Mouse (Mus musculus): Measurements from ENCODE around the gene Impad1.

Impad1 gene

DNA sequence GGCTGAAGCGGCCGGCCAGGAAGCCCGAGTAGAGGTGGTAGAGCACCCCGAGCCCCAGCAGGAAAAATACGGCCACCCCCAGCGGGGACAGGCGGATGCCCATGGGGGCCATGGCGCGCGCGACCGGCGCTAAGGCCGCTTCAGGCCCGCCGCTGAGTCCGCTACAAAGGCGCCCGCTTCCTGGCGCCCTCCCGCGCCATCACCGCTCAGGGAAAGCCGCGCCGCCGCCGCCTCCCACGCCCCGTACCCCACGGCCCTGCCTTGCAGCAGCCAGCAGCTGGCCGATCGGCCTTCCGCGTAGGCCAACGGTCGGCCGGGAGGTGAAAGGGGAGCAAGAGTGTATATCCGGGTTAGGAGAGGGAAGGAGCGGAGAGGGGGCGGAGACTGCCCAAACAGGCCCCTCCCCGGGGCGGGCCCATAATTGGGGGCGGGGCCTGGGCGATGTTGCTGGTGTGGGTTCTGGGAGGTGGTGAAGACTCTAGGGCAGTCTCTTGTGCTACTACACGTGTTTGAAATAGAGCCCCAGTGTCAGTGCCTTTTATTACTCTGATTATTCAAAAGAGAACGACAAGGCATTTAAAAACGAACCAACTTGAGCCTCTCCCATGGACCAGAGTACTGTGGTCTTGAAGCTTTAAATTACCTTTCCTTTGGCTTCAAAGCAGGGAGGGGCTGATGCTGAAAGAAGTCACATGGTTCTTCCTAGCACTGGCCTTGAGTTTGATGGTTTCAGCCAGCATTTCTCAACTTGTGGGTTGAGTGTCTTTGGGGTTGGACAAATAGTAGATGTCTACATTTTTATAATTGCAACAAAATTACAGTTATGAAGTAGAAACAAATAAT is at the start of gene Impad1:
Gene Impad1, minus strand, starts transcription at position 364 of the 843 bp plus-strand sequence.
- peak; percentile 88 for DNase-seq (ENCODE audit: extremely low spot score, low spot score)

DNA sequence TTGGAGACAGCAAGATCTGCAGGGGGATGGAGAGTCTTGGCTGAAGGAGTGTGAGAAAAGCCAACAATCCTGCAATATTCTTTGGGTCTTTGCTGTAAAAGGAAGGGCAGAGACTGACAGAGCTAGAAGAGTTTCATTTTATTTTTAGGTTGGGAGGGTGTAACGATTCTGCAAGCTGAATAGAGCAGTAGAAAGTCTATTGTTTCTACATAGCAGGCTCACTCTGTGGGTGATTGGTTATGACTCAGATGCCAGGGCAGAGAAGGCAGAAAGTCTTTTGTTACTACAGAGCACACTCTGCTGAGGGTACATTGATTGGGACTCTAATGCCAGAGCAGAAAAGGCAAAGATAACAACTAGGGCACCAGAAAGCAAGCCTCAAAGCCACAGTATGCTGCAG is 47.0 kb upstream of the Impad1 start:
- no peak for DNase-seq (ENCODE audit: extremely low spot score, low spot score)

DNA sequence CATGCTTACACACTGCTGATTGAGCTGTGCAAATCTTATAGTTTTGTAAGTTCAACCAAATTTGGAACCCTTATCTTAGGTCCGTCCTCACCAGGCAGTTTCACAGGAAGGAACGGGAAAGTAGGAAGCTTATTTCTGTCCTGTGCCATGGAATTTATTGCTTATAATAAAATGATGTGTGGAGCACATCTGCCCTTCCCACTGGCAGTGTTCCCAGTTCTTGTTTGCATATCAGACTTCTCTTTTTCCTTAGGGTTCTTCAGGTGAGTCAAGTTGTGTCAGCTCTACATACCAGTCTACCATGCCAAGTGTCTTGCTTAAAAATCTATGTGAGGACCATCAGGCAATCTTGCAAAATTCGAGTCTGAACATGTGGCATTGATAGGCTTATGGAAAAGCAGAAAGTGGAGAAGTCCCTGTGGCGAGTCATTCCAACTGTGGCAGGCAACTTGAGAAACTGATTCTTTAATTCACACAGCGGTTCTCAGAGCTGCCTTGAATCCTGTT is 40.7 kb upstream of the Impad1 start:
- no peak for DNase-seq (ENCODE audit: extremely low spot score, low spot score)

DNA sequence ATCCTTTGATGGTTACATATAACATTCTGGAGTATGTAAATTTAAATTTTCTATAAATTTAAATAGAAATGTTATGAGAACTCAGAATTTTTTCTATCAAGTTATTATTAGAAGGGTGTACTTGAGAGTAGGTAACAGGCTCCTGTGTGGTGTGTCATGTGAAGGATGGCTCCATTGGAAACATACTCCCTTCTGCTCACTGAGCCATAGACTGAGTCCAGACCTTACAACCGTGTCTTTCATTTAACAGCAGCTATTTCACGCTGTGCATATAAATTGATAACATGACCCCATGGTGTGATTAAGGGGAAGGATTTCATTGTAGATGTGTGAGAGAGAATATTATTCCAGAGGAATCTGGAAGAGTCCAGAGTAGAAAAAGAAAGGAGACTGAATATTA is 35.0 kb upstream of the Impad1 start:
- DNase-seq (ENCODE audit: extremely low spot score, low spot score) = no peak

DNA sequence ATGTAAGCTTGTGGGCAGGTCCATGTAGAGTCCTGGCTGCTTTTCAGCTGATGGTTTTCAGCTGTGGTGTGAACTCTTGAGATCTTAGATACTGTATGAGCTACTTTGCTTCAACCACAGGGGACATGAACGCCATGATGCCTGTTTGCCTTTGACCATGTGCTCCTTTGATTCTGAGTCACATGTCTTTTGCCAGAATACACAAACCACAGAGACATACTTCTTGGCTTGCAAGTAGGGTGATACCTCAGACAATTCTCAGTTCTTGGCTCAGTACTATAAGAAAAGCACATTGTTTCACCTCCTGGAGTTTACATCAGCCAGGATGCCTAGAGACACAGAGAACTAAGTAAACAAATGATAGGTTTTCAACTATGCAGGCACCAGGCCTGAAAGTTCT is 29.0 kb upstream of the Impad1 start:
- no peak for DNase-seq (ENCODE audit: extremely low spot score, low spot score)

DNA sequence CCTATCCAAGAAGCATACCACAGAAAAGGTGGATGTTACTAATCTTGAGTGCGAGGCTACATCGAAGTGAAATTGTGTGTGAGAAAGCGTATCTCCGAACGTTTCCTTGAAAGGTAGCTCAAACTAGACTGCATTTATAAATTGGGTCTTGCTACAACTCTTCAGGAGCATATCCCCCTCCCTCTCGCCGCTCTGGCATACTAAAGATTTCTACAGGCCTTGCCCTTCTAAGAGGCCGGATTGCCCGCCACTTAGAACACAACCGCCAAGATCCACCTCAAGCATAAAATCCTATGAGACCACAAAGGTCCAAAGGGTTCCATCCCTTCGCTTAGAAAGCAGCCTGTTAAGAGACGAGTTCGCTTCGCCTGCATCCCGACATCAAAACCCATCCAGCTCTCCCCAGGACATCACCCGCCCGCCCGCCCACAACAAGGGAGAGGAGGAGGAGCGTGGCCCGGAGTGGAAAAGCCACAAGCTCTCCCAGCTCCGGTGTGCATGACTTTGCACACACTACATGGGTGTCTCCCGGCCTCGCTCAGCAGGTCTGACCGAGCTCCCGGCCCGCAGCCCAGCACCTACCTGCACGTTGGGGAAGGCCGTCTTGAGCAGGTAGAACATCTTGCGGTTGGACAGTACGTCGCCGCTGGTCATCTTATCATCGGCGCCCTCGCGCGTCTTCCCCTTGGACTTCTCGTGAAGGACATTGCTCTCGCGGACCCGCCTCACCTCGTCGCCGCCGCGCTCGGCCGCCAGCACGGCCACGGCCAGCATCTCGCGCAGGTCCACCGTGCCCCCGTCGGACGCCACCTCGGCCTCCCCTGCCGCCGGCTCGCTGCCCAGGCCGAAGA is 789 bp downstream of the Impad1 start:
- peak; percentile 71 for DNase-seq (ENCODE audit: extremely low spot score, low spot score)

DNA sequence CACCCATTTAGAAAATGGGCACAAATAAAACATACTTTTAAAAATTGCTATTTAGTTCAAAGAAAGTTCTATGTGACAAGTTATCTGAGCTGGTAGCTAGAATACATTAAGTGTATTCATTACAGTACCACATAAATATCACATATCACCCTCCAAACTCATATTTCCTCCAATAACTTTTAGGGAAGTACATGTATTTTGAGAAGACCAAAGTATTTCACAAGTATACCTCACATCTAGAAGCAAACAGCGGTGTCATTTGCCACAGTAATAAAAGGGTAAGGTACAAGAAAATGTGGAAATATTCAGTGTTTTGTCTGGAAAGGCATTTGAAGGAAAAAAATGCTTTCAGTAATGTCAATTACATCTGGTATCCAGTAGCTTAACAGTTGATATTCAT is 2.0 kb downstream of the Impad1 start:
- DNase-seq (ENCODE audit: extremely low spot score, low spot score) = no peak

DNA sequence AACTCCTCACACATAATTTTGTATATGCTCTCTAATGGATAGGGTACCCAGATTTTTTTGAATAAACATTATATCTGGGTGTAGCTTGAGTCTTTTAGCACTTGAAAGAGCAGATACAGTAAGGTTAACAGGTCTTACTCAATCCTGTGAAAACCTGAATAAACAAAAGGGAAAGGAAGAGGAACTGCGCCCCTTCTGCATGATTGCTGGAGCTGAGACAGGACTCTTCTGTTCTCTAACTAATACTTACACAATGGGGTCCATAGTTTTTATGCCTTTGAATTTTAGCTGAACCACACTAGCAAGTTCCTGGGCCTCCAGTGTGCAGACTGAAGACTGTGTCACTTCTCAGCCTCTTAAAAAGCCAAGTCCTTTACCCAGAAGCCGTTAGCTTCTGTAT is 8.0 kb downstream of the Impad1 start:
- DNase-seq (ENCODE audit: extremely low spot score, low spot score) = no peak

DNA sequence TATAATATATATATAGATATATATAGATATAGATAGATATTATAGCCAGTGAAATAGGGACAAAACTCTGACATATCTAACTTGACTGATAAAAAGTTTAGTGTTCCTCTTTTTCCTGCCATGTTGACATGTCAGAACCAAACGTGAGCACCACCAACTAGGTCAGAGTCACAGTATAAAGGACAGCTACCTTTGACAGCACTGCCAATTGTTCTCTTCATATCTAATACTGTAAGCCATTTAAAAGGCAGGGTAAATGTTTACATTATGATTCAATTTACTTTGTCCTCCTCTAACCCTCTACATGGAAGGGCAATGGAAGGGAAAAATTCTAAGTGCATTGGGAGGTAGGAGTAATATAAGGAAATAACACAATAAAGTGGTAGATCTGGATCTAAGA is 8.8 kb downstream of the Impad1 start:
- no peak for DNase-seq (ENCODE audit: extremely low spot score, low spot score)

DNA sequence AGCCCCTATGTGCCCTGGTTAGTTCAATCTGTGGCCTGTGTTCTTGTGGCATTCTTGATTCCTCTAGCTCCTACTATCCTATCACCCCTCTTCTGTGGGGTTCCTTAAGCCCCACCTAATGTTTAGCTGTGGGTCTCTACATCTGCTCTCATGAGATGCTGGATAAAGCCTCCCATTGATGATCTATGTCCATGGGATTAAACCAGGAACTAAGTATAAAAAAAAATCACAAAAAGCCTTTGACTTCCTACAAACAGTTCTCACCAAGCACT is 9.5 kb downstream of the Impad1 start:
- no peak for DNase-seq (ENCODE audit: extremely low spot score, low spot score)

DNA sequence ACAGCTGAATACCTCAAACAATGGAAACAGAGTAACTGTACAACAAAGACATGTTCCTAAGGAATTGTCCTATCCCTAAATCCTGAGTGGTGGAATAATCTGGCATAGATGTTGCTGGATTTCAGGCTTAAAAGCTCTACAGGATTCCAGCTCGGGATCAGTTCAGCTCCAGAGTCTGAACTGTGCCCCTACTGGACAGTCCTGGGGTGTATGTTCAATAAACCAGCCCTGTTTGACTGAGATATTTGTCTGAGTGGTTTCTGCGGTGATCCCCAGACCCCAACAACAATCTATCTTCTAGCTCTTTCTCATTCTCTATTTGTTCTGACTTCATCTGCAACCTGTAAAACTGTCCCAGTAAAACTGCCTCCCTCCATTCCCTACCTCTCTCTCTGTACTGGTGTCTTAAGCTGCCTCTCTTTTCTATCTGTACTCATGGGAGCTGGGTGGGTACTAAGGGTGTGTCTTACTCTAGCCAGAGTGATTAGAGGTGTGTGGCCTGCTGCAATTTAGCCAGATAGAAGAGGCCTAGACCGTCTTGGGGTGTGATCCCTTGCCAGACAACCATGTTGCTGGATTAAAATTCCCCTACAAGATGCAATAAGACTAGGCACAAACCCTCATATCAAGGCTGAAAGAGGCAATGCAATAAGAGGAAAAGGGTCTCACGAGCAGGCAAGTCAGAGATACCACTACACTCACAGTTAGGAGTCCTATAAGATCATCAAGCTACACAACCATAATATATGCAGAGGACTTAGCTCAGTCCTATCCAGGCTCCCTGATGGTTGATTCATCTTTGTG is 10.1 kb downstream of the Impad1 start:
- DNase-seq (ENCODE audit: extremely low spot score, low spot score) = no peak

DNA sequence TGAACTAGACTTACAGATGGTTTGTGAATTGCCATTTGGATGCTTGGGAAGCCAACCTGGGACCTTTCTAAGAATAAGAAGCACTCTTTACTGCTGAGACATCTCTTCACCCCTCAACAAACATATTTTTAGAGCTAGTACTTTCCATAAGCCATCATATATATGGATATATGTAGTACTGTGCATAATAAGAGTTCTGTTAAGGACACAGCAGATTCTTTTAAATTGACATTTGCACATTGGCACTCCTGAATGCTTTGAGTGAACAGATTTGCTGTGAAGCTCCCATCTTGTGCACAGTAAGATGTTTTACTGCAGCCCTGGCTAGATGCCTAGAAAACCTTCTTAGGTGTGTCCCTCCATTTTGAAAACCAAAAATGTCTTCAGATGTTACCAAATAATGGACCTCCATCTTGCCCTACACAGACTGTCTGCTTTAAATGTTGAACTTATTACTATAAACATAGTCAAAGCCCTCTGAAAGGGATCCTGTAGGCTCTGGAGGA is 13.8 kb downstream of the Impad1 start:
- DNase-seq (ENCODE audit: extremely low spot score, low spot score) = no peak

DNA sequence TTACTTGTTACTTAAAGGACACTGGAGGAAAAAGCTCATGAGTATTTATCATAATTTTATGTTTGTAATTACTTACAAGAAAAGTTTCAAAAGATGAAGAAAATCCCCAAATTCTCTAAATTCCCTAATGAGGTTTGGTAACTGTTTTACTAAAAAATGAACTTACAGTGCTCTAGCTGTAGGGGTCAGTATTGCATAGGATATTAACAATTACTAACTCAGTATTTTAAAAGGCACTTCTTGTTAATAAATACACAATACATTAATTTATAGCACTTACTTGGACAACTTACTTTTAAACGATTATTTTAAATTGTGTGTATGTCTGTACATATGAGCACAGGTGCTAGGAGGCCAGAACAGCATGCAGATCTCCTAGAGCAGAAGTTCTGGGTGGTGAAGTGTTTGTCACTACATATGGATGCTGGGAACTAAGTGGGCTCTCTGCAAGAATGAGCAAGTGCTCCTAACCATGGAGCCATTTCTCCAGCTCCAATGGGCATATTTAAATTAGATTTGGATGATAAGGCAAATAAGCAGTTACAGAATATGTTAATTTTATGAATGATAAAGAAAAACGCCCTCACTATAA is 21.5 kb downstream of the Impad1 start:
- no peak for DNase-seq (ENCODE audit: extremely low spot score, low spot score)

DNA sequence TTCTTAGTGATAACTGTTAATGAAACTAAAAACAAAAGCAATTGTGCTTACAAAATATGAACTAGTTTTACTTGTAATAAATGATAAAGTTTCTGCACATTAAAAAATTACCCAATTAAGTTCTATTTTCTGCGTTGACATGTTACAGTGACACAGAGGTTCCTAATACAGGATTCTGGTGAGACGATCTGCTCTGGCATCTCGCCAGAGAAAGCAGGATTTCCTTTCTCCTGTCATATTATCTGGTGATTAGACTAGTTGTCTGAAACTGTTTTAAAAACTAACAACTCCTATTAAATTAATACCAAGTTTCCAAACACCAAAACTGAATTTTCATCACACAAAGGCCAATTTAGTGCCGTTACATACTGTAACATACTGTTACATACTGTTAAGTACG is 27.3 kb downstream of the Impad1 start:
- DNase-seq (ENCODE audit: extremely low spot score, low spot score) = no peak

DNA sequence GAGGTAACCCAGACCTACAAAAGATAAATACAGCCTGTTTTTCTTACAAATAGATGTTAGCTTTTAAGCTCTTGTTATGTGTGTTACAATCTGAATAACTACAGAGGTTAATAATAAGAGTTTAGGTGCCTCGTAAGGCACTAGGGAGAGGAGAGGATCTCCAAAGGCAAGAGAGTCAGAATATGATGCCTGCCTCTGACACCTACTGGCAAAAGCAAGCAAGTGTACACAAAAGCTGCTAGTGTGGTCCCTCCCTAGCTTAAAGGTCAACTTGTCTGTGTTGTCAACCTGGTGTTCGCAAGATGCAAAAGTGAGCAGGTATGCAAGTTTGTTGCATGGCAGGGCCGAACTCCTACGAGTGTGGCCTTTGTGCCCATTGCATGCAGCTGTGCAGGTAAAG is 34.8 kb downstream of the Impad1 start:
- DNase-seq (ENCODE audit: extremely low spot score, low spot score) = no peak

DNA sequence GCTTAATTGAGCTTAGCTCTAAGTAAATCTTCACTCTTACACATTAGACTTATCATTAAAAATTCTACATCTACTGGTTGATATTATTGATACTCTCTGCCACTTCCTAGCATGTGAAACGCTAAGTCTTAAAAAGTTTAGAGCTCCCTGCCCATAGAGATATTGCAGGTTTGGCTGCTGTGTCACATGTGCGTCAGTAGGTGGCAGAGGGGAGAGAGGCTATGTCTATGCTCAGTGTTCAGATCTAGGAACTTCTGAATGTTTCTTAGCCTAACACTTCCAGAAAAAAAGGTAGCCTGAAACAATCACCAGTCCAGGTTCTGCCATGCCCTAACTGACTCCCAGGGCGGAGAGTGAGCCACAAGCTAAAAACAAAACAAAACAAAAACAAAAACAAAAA is 63.7 kb downstream of the Impad1 start:
- DNase-seq (ENCODE audit: extremely low spot score, low spot score) = no peak

DNA sequence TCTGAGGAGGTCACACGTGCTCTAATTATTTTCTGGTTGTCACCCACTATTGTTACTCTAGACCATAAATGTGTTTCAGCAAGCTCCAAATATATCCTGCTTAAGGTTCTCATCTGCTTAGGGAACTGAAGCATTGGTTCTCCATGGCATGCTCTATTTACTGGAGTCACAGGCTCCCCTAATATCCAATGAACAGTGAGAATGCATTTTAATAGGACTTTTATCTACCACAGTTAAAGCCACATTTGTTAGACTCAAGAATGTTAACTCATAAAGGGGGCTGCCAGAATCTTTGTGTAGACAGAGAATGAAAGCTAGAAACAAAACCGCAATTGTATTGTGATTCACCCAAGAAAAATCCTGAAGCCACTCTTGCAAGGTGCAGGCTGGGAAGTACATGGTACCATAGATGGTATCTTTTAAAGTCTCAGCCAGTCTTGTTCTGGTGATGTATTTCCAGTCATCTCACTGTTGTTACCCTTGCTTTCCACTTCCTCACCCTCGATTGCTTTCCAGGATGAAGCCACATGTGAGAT is 66.8 kb downstream of the Impad1 start:
- DNase-seq (ENCODE audit: extremely low spot score, low spot score) = no peak

DNA sequence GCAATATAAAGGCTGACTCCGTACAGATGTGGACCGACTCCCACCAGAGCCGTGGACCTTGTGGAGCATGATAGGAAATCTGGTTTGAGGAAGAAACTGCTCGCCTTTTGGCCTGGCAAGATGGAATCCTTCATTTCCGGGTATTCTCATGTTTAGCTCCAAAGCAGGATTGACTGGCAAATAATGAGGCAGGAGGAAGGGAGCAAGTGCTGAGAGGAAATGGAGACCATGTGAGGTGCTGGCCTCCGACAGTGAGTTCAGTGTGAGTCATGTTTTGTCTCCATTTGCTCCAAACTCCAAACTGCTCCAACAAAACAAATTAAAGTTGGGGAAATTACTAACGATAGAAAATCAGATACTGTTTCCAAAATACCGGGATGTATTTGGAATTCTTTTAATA is 69.3 kb downstream of the Impad1 start:
- no peak for DNase-seq (ENCODE audit: extremely low spot score, low spot score)

DNA sequence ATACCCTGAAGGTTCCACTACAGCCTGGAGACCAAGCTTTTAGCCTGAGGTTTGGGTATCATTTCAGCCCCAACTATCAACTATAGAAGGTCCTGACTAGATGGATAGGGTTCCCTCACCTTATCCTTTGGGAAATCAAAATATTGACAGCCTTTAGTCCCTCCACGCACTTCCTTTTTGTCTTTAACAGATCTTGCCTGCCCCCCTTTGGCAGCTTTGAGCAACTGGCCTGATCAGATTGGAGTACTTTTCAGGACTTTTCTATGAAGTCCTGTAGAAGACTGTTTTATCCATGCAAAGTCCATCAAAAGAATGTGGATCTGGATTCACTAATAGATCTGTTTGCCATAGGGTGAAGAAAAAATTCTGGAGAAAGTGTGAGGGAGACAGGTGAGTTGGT is 71.1 kb downstream of the Impad1 start:
- no peak for DNase-seq (ENCODE audit: extremely low spot score, low spot score)

DNA sequence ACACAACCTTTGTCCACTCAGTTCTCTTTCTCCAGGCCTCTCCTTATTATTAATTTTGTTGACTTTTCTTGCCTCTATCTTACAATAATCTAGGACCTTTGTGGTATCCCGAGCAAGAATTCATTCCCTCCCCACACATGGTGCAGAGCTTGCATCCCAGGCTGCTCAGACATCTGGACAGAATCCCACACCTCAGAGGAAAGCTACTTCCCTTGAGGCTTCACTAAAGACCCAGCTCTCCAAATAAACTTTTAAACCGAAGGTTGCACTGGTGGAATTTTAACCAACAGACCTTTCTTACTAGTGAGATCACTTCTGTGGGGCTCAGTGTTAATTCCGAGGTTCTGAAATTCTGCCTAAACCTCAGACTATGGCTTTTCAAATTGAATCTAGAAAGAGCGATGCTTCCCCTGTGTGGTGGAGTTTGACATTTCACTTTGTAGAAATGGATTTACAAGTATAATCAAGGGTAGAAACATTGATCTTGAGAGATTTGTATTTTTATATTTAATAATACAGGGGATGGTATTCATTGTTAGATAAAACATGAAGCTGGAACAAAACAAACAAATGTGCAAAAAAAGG is 75.3 kb downstream of the Impad1 start:
- DNase-seq (ENCODE audit: extremely low spot score, low spot score) = no peak

Data from neural tube, embryonic 10.5 days (tissue).